Mouse (Mus musculus) limb, embryonic 14.5 days (tissue): Measurements from ENCODE around the gene Nova2. TPM values are rescaled to one million over a fixed set of nuclear protein-coding genes. Genes with fewer than 3 reads are reported as not detected.

Experiments used
- ATAC-seq: fragments of 200-750 bp; cut with Nextera tagmentation; 2 replicates; pipeline ENCODE4 v1.8.0; 2017; ENCODE audit warnings: low read depth, moderate number of reproducible peaks, moderate TSS enrichment; ENCODE audit not compliant: low FRiP score
- DNase-seq: peaks from one replicate; pipeline ENCODE4 v3.0.0-alpha.2; 2015; ENCODE audit warnings: low spot score
- H3K27ac ChIP-seq: fragments of 300-500 bp; sonication (generic); replicated peaks from 2 replicates; pipeline ENCODE4 v1.5.1; 2014; ENCODE audit warnings: low read depth, mild to moderate bottlenecking, low read length, moderate library complexity, mixed read lengths
- H3K27me3 ChIP-seq: fragments of 300-500 bp; sonication (generic); 2 replicates; pipeline ENCODE4 v1.6.1; 2014; ENCODE audit warnings: low read length, mixed read lengths; ENCODE audit not compliant: control insufficient read depth, insufficient read depth
- H3K36me3 ChIP-seq: fragments of 300-500 bp; sonication (generic); 2 replicates; pipeline ENCODE4 v1.6.1; 2014; ENCODE audit warnings: mild to moderate bottlenecking, low read length, moderate library complexity, mixed read lengths; ENCODE audit not compliant: control insufficient read depth, insufficient read depth
- H3K4me1 ChIP-seq: fragments of 300-500 bp; sonication (generic); 2 replicates; pipeline ENCODE4 v1.6.1; 2014; ENCODE audit warnings: antibody characterized with exemption, low read length, mixed read lengths; ENCODE audit not compliant: control insufficient read depth, insufficient read depth
- H3K4me2 ChIP-seq: fragments of 300-500 bp; sonication (generic); replicated peaks from 2 replicates; pipeline ENCODE4 v1.6.1; 2014; ENCODE audit warnings: low read depth, mild to moderate bottlenecking, low read length, moderate library complexity; ENCODE audit not compliant: severe bottlenecking
- H3K4me3 ChIP-seq: fragments of 300-500 bp; sonication (generic); replicated peaks from 2 replicates; pipeline ENCODE4 v1.5.1; 2014; ENCODE audit warnings: low read length
- H3K9ac ChIP-seq: fragments of 300-500 bp; sonication (generic); 2 replicates; pipeline ENCODE4 v1.6.1; 2014; ENCODE audit warnings: mild to moderate bottlenecking, low read depth, low read length, moderate library complexity; ENCODE audit not compliant: severe bottlenecking
- H3K9me3 ChIP-seq: fragments of 300-500 bp; sonication (generic); 2 replicates; pipeline ENCODE4 v1.6.1; 2016; ENCODE audit warnings: low read length; ENCODE audit not compliant: control insufficient read depth
- POLR2A ChIP-seq: fragments of 200-500 bp; IDR thresholded peaks from 2 replicates; pipeline ENCODE4 v1.8.0; 2012; ENCODE audit warnings: inconsistent platforms, mild to moderate bottlenecking, moderate library complexity, borderline replicate concordance; ENCODE audit not compliant: insufficient read depth, insufficient read length; ENCODE audit errors: extremely low read depth
- WGBS: fragments of 180-500 bp; shearing (Covaris S2); extraction: QIAGEN DNeasy Blood & Tissue Kit; methylation state at CpG from one replicate; pipeline ENCODE4 v1.1.7; 2014; 5-methylcytosine and 5-hydroxymethylcytosine counted together
- polyA plus RNA-seq, 2 experiments: library from polyadenylated mRNA; depleted of rRNA in 1 of 2; stranded (reverse) in 1 of 2; unstranded in 1 of 2; fragments of >200 nt; fragmentation: Nextera tagmentation in 1 of 2; extraction: Ambion mirVana in 1 of 2; gene quantifications; 2 replicates each; pipeline versions ENCODE4 v1.2.1 to v1.2.3; 2012 to 2014

Gene Nova2
- polyA plus RNA-seq, 2 experiments = 0.37 to 1.3 TPM

GRCm38 (mm10) chr7:18890848-18891247 is 34.8 kb upstream of the Nova2 start:
- Histone ChIP-seq H3K4me1 (peaks cover 20% of the 10 kb centered on the region), H3K9ac (no peak overlapping the region), H3K27me3 (peaks cover 8% of the 10 kb centered on the region), H3K4me2 (no peak overlapping the region), H3K4me3 (no peak overlapping the region), H3K9me3 (no peaks in the 10 kb centered on the region), H3K36me3 (no peaks in the 10 kb centered on the region), H3K27ac (no peak overlapping the region)
- WGBS = 95% methylated on average over 8 of the region's 8 CpGs
- no peak for TF ChIP-seq POLR2A
- ATAC-seq (no peak), DNase-seq (no peak)

- no peak for TF ChIP-seq POLR2A
- Histone ChIP-seq H3K4me1 (peaks cover 20% of the 10 kb centered on the region), H3K9me3 (no peaks in the 10 kb centered on the region), H3K27ac (no peak overlapping the region), H3K9ac (peak overlapping the region; percentile 47; the same call in 1 of the 2 replicates), H3K4me3 (peak overlapping the region; percentile 39), H3K4me2 (peak overlapping the region; percentile 90), H3K27me3 (peaks cover 8% of the 10 kb centered on the region), H3K36me3 (no peaks in the 10 kb centered on the region)
- peak; percentile 67; the same call in 1 of the 2 replicates for ATAC-seq
- WGBS = 23% methylated on average over 33 of the region's 33 CpGs
- peak; percentile 88 for DNase-seq
These were observed 33.7 kb upstream of the Nova2 start for GRCm38 (mm10) chr7:18891872-18892599.

DNA sequence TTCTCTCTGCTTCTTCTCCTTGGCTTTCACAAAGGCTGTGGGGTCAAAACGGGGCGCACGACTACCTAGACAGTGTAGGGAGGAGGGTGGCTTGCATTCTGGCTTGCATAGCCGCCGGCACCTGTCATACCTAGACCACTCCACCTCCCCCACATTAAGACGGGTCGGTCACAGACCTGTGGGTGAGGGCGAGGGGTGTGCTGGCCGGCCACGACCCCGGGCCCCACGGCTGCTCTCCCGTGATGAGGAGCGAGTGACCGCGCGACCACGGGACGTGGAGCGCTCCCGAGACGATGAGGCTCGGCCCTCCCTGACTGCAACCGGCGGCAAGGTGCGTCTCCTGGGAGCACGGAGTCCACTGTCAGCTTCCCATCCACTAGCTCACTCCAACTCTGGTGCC is 32.7 kb upstream of the Nova2 start:
- ATAC-seq = no peak
- H3K36me3 ChIP-seq = peaks cover 5% of the 10 kb centered on the region; the same call in 1 of the 2 replicates
- no peaks in the 10 kb centered on the region for H3K9me3 ChIP-seq
- no peak overlapping the region for H3K27ac ChIP-seq
- H3K4me3 ChIP-seq = peak overlapping the region; percentile 44; the same call in 1 of the 2 replicates
- WGBS = 22% methylated on average over 19 of the region's 27 CpGs
- H3K4me2 ChIP-seq = peak overlapping the region; percentile 90
- peaks cover 8% of the 10 kb centered on the region for H3K27me3 ChIP-seq
- peaks cover 20% of the 10 kb centered on the region for H3K4me1 ChIP-seq
- TF ChIP-seq POLR2A = no peak
- DNase-seq = no peak
- H3K9ac ChIP-seq = no peak overlapping the region

GRCm38 (mm10) chr7:18893651-18894430 is 31.8 kb upstream of the Nova2 start:
- no peak for TF ChIP-seq POLR2A
- H3K27ac ChIP-seq = no peak overlapping the region
- H3K27me3 ChIP-seq = peaks cover 8% of the 10 kb centered on the region
- DNase-seq (peak; percentile 47), ATAC-seq (peak; percentile 55)
- peak overlapping the region; percentile 44 for H3K4me3 ChIP-seq
- peaks cover 20% of the 10 kb centered on the region for H3K4me1 ChIP-seq
- peak overlapping the region; percentile 58 for H3K9ac ChIP-seq
- peaks cover 11% of the 10 kb centered on the region; the same call in 1 of the 2 replicates for H3K36me3 ChIP-seq
- H3K4me2 ChIP-seq = peak overlapping the region; percentile 90
- WGBS = 1% methylated on average over 40 of the region's 41 CpGs
- no peaks in the 10 kb centered on the region for H3K9me3 ChIP-seq

- ATAC-seq = no peak
These were observed 29.2 kb upstream of the Nova2 start for GRCm38 (mm10) chr7:18896536-18896935.

More at GRCm38 (mm10) chr7:18896536-18896935, 29.2 kb upstream of the Nova2 start:
- 44% methylated on average over 5 of the region's 5 CpGs for WGBS
- Histone ChIP-seq H3K27me3 (peaks cover 8% of the 10 kb centered on the region), H3K9ac (no peak overlapping the region), H3K27ac (no peak overlapping the region), H3K4me2 (no peak overlapping the region), H3K4me3 (no peak overlapping the region), H3K4me1 (peaks cover 20% of the 10 kb centered on the region), H3K36me3 (peaks cover 35% of the 10 kb centered on the region), H3K9me3 (no peaks in the 10 kb centered on the region)
- DNase-seq = peak; percentile 24
- no peak for TF ChIP-seq POLR2A
